Mouse (Mus musculus) bone marrow, adult 2 months (tissue): ENCODE data around the gene Cib3.

Source experiments
- CTCF ChIP-seq: fragments of 200-500 bp; IDR thresholded peaks from 2 replicates; pipeline ENCODE4 v1.5.1; 2011; ENCODE audit warnings: low read length, control low read depth; ENCODE audit not compliant: control insufficient read depth, insufficient read depth
- POLR2A ChIP-seq: fragments of 200-500 bp; IDR thresholded peaks from 2 replicates; pipeline ENCODE4 v1.6.1; 2011; ENCODE audit warnings: low read depth, mild to moderate bottlenecking, control low read depth, low read length, borderline replicate concordance; ENCODE audit not compliant: control insufficient read depth

GRCm38 (mm10) chr8:72213536-72213935, 899 bp upstream of the Cib3 start, which contains the start of gene Gm11034:
- TF ChIP-seq CTCF (no peak), POLR2A (no peak)
